Mouse (Mus musculus) hindbrain, embryonic 11.5 days (tissue): Measurements from ENCODE around the gene Hectd4. TPM values are rescaled to one million over a fixed set of nuclear protein-coding genes. Genes with fewer than 3 reads are reported as not detected.

Experiments used
- ATAC-seq: fragments of 200-750 bp; cut with Nextera tagmentation; 2 replicates; pipeline ENCODE4 v1.8.0; 2017; ENCODE audit warnings: mild to moderate bottlenecking, moderate TSS enrichment, moderate library complexity; ENCODE audit not compliant: low FRiP score
- DNase-seq: peaks from one replicate; pipeline ENCODE4 v3.0.0-alpha.2; 2015; ENCODE audit warnings: low spot score
- H3K27ac ChIP-seq: fragments of 300-500 bp; sonication (generic); 2 replicates; pipeline ENCODE4 v1.5.1; 2014; ENCODE audit warnings: mild to moderate bottlenecking, low read depth, low read length
- H3K27me3 ChIP-seq: fragments of 300-500 bp; sonication (generic); 2 replicates; pipeline ENCODE4 v1.6.1; 2014; ENCODE audit warnings: mild to moderate bottlenecking, low read length, moderate library complexity, mixed read lengths; ENCODE audit not compliant: control insufficient read depth, insufficient read depth
- H3K36me3 ChIP-seq: fragments of 300-500 bp; sonication (generic); 2 replicates; pipeline ENCODE4 v1.6.1; 2014; ENCODE audit warnings: mild to moderate bottlenecking, low read length, moderate library complexity, mixed read lengths; ENCODE audit not compliant: control insufficient read depth, insufficient read depth
- H3K4me1 ChIP-seq: fragments of 300-500 bp; sonication (generic); replicated peaks from 2 replicates; pipeline ENCODE4 v1.6.1; 2014; ENCODE audit warnings: low read length, mixed read lengths; ENCODE audit not compliant: control insufficient read depth, insufficient read depth
- H3K4me2 ChIP-seq: fragments of 300-500 bp; sonication (generic); replicated peaks from 2 replicates; pipeline ENCODE4 v1.6.1; 2014; ENCODE audit warnings: mild to moderate bottlenecking, low read depth, low read length
- H3K4me3 ChIP-seq: fragments of 300-500 bp; sonication (generic); 2 replicates; pipeline ENCODE4 v1.5.1; 2014; ENCODE audit warnings: low read depth, low read length
- H3K9ac ChIP-seq: fragments of 300-500 bp; sonication (generic); 2 replicates; pipeline ENCODE4 v1.6.1; 2014; ENCODE audit warnings: low read depth, low read length
- H3K9me3 ChIP-seq: fragments of 300-500 bp; sonication (generic); 2 replicates; pipeline ENCODE4 v1.6.1; 2016; ENCODE audit warnings: low read length; ENCODE audit not compliant: control insufficient read depth
- WGBS: fragments of 180-500 bp; shearing (Covaris S2); extraction: QIAGEN DNeasy Blood & Tissue Kit; methylation state at CpG from one replicate; pipeline ENCODE4 v1.1.7; 2014; 5-methylcytosine and 5-hydroxymethylcytosine counted together
- polyA plus RNA-seq: library from polyadenylated mRNA; unstranded; fragments of >200 nt; fragmentation: Nextera tagmentation; extraction: Ambion mirVana; gene quantifications from 2 replicates; pipeline ENCODE4 v1.2.1, GENCODE M21; 2014

Hectd4 gene
- polyA plus RNA-seq, 1 experiment from 2014 or later = 15.5 TPM

DNA sequence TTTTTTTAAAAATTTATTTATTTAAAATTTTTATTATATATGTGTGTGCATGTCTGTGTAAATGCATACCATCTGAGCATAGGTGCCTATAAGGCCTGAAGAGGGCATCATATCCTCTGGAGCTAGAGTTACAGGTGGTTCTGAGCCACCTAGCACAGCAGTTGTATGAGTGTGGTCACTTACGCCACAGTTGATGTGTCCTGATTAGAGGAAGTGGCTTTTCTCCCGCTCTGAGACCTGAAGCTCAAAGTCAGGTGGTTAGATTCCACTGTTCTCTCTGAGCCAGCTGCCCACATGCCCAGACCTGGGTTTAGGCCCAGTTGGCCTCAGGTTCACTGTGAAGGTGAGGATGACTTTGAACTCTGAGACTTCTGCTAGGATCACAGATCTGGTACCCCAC lies 44.6 kb downstream of the Hectd4 start:
- Histone ChIP-seq H3K9ac (no peak overlapping the region), H3K27me3 (no peaks in the 10 kb centered on the region), H3K9me3 (no peaks in the 10 kb centered on the region), H3K36me3 (no peaks in the 10 kb centered on the region; the same call in 1 of the 2 replicates), H3K4me1 (no peaks in the 10 kb centered on the region), H3K27ac (no peak overlapping the region), H3K4me3 (no peak overlapping the region), H3K4me2 (no peak overlapping the region)
- DNase-seq (no peak), ATAC-seq (no peak)
- WGBS = 94% methylated on average over 2 of the region's 2 CpGs

DNA sequence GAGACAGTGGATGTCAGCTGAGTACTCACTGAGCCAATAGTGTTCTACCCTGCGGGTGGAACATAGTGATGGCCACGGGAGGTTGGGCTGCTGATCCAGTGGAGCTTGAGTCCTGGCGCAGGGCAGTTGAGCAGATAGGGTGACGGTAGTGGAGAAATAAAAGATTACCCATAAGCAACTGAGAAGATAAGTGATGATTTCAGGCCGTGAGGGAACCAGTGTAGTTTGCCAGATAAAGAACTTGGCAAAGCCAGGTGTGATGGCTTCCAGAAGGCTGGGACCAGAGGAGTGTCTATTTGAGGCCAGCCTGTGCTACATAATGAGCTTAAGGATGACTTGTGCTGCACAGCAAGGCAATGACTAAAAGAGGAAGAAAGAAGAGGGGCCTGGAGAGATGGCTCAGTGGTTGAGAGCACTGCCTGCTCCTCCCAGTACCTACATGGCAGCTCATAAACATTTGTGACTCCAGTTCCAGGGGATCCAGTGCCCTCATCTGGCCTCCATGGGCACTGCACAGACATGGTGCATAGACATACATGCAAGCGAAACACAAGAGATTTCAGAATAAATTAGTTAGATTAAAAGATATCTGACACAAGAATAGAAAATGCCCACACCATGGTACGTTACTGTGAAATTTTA lies 46.8 kb downstream of the Hectd4 start:
- H3K36me3 ChIP-seq = peaks cover 3% of the 10 kb centered on the region
- no peak for ATAC-seq
- peak; percentile 51 for DNase-seq
- H3K4me3 ChIP-seq = no peak overlapping the region
- no peak overlapping the region for H3K4me2 ChIP-seq
- no peak overlapping the region for H3K27ac ChIP-seq
- WGBS = 91% methylated on average over 7 of the region's 7 CpGs
- H3K9ac ChIP-seq = no peak overlapping the region
- no peaks in the 10 kb centered on the region for H3K9me3 ChIP-seq
- H3K4me1 ChIP-seq = no peaks in the 10 kb centered on the region
- no peaks in the 10 kb centered on the region for H3K27me3 ChIP-seq

- H3K4me2 ChIP-seq = no peak overlapping the region
- no peaks in the 10 kb centered on the region for H3K9me3 ChIP-seq
- H3K4me3 ChIP-seq = no peak overlapping the region
- H3K27ac ChIP-seq = no peak overlapping the region
- DNase-seq (no peak), ATAC-seq (no peak)
- no peak overlapping the region for H3K9ac ChIP-seq
- H3K27me3 ChIP-seq = no peaks in the 10 kb centered on the region
- H3K4me1 ChIP-seq = no peaks in the 10 kb centered on the region
- WGBS = 82% methylated on average over 7 of the region's 7 CpGs
- H3K36me3 ChIP-seq = peaks cover 5% of the 10 kb centered on the region; the same call in 1 of the 2 replicates
These were observed 51.0 kb downstream of the Hectd4 start for GRCm38 (mm10) chr5:121271046-121271445.

- no peak for DNase-seq
- H3K4me3 ChIP-seq = no peak overlapping the region
- no peak overlapping the region for H3K27ac ChIP-seq
- H3K27me3 ChIP-seq = no peaks in the 10 kb centered on the region
- 0 out of 2 replicates have a peak, but pooled peaks cover 2% of the 10 kb centered on the region for H3K36me3 ChIP-seq
- H3K9me3 ChIP-seq = no peaks in the 10 kb centered on the region
- H3K4me1 ChIP-seq = no peaks in the 10 kb centered on the region
- H3K4me2 ChIP-seq = no peak overlapping the region
- no peak overlapping the region for H3K9ac ChIP-seq
- no peak for ATAC-seq
- WGBS = 84% methylated on average over 1 of the region's 1 CpGs
These were observed 56.8 kb downstream of the Hectd4 start for GRCm38 (mm10) chr5:121276808-121277207.

DNA sequence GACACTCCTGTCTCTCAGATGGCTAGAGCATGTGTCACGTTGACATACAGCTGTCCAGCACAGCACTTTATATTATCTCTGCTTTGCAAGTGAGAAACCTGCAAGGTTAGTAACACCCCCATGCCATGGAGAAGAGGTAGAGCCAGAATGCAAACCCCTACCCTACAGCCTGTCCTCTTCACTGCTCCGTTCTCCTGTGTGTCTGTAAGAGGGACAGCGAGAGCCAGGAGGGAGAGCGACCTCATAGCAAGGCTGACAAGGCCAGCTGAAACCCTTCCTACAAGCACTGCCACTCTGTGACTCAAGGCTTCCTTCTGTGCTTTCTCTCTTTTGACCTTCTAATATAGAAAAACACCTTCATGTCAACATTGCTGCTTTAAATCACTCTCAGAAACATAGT lies 60.4 kb downstream of the Hectd4 start:
- no peak overlapping the region for H3K9ac ChIP-seq
- DNase-seq = no peak
- no peak for ATAC-seq
- H3K27ac ChIP-seq = no peak overlapping the region
- no peaks in the 10 kb centered on the region for H3K27me3 ChIP-seq
- H3K4me1 ChIP-seq = no peaks in the 10 kb centered on the region
- peaks cover 4% of the 10 kb centered on the region; the same call in 1 of the 2 replicates for H3K36me3 ChIP-seq
- H3K4me2 ChIP-seq = no peak overlapping the region
- no peaks in the 10 kb centered on the region for H3K9me3 ChIP-seq
- WGBS = 97% methylated on average over 4 of the region's 4 CpGs
- H3K4me3 ChIP-seq = no peak overlapping the region

DNA sequence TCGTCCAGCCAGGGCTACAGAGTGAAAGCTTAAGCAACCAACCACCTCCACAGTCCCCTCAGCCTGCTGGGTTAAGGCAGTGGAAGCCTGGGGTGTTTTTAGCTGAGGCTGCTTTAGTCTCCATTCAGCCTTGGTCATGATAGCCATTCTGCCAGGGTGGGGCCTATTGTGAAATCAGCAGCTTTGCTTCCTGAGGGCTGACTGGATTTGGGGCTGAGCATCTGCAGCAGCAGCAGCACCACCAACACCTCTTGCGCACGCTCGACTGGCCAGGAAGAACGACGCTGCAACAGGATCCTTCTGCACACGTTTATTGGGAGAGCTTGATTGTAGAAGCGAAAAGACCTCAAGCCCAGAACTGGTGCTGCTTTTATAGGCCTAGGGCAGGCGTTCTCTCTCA lies 63.0 kb downstream of the Hectd4 start:
- H3K36me3 ChIP-seq = peaks cover 4% of the 10 kb centered on the region; the same call in 1 of the 2 replicates
- H3K9me3 ChIP-seq = no peaks in the 10 kb centered on the region
- 91% methylated on average over 9 of the region's 9 CpGs for WGBS
- H3K4me2 ChIP-seq = no peak overlapping the region
- H3K27ac ChIP-seq = no peak overlapping the region
- H3K4me1 ChIP-seq = no peaks in the 10 kb centered on the region
- H3K9ac ChIP-seq = no peak overlapping the region
- ATAC-seq = no peak
- H3K4me3 ChIP-seq = no peak overlapping the region
- no peak for DNase-seq
- no peaks in the 10 kb centered on the region for H3K27me3 ChIP-seq

GRCm38 (mm10) chr5:121284816-121285215 lies 64.8 kb downstream of the Hectd4 start:
- Histone ChIP-seq H3K9ac (no peak overlapping the region), H3K9me3 (no peaks in the 10 kb centered on the region), H3K4me1 (no peaks in the 10 kb centered on the region), H3K36me3 (peaks cover 4% of the 10 kb centered on the region; the same call in 1 of the 2 replicates), H3K27ac (no peak overlapping the region), H3K27me3 (no peaks in the 10 kb centered on the region), H3K4me2 (no peak overlapping the region), H3K4me3 (no peak overlapping the region)
- ATAC-seq (no peak), DNase-seq (no peak)
- 93% methylated on average over 5 of the region's 5 CpGs for WGBS

GRCm38 (mm10) chr5:121287213-121287612 lies 67.2 kb downstream of the Hectd4 start:
- Histone ChIP-seq H3K27me3 (no peaks in the 10 kb centered on the region), H3K36me3 (peaks cover 4% of the 10 kb centered on the region; the same call in 1 of the 2 replicates), H3K4me1 (no peaks in the 10 kb centered on the region), H3K9ac (no peak overlapping the region), H3K27ac (no peak overlapping the region), H3K4me3 (no peak overlapping the region), H3K9me3 (no peaks in the 10 kb centered on the region), H3K4me2 (no peak overlapping the region)
- ATAC-seq (no peak), DNase-seq (no peak)
- WGBS = 89% methylated on average over 2 of the region's 2 CpGs

GRCm38 (mm10) chr5:121290289-121290688 lies 70.3 kb downstream of the Hectd4 start:
- ATAC-seq = no peak
- H3K36me3 ChIP-seq = peaks cover 3% of the 10 kb centered on the region; the same call in 1 of the 2 replicates
- 93% methylated on average over 3 of the region's 3 CpGs for WGBS
- DNase-seq = no peak
- no peak overlapping the region for H3K9ac ChIP-seq
- no peaks in the 10 kb centered on the region for H3K4me1 ChIP-seq
- no peak overlapping the region for H3K4me2 ChIP-seq
- H3K9me3 ChIP-seq = no peaks in the 10 kb centered on the region
- H3K4me3 ChIP-seq = no peak overlapping the region
- no peaks in the 10 kb centered on the region for H3K27me3 ChIP-seq
- H3K27ac ChIP-seq = no peak overlapping the region
